Mouse (Mus musculus) small intestine, adult 2 months (tissue): Measurements from ENCODE around the gene Usp19. TPM values are rescaled to one million over a fixed set of nuclear protein-coding genes. Genes with fewer than 3 reads are reported as not detected.

Experiments used
- H3K27ac ChIP-seq: fragments of 200-500 bp; 2 replicates; pipeline ENCODE4 v1.5.1; 2012; ENCODE audit warnings: low read depth, low read length, control low read depth, inconsistent platforms; ENCODE audit not compliant: insufficient read depth
- H3K27me3 ChIP-seq: fragments of 200-500 bp; 2 replicates; pipeline ENCODE4 v1.6.1; 2012; ENCODE audit warnings: mild to moderate bottlenecking, moderate library complexity, low read length, inconsistent platforms; ENCODE audit not compliant: control insufficient read depth, insufficient read depth
- H3K36me3 ChIP-seq: fragments of 200-500 bp; 2 replicates; pipeline ENCODE4 v1.6.1; 2012; ENCODE audit warnings: mild to moderate bottlenecking, low read length, control low read depth, inconsistent platforms; ENCODE audit not compliant: control insufficient read depth, insufficient read depth
- H3K4me1 ChIP-seq: fragments of 200-500 bp; 2 replicates; pipeline ENCODE4 v1.6.1; 2012; ENCODE audit warnings: low read length, inconsistent platforms, mixed read lengths; ENCODE audit not compliant: control insufficient read depth, insufficient read depth, insufficient read length
- H3K4me3 ChIP-seq: fragments of 200-500 bp; 2 replicates; pipeline ENCODE4 v1.5.1; 2012; ENCODE audit warnings: low read depth, mild to moderate bottlenecking, control low read depth, inconsistent platforms, low read length, moderate library complexity
- CTCF ChIP-seq: fragments of 200-500 bp; IDR thresholded peaks from 2 replicates; pipeline ENCODE4 v1.5.1; 2012; ENCODE audit warnings: low read depth, mild to moderate bottlenecking, control low read depth, inconsistent platforms, low read length, moderate library complexity, mixed read lengths; ENCODE audit not compliant: insufficient replicate concordance, insufficient read length; ENCODE audit errors: extremely low read depth
- POLR2A ChIP-seq: fragments of 200-500 bp; IDR thresholded peaks from 2 replicates; pipeline ENCODE4 v1.6.1; 2012; ENCODE audit warnings: low read depth, mild to moderate bottlenecking, control low read depth, inconsistent platforms, low read length, moderate library complexity
- WGBS: fragments of 180-500 bp; shearing (Covaris S2); methylation state at CpG from one replicate; pipeline ENCODE4 v1.1.7; 2018; 5-methylcytosine and 5-hydroxymethylcytosine counted together
- polyA plus RNA-seq: library from polyadenylated mRNA; depleted of rRNA; stranded (reverse); fragments of >200 nt; gene quantifications from 2 replicates; pipeline ENCODE4 v1.2.3, GENCODE M21; 2012; rRNA removed

The Usp19 gene
- polyA plus RNA-seq, result 48.5 and 84.5 TPM in 2 replicates

DNA sequence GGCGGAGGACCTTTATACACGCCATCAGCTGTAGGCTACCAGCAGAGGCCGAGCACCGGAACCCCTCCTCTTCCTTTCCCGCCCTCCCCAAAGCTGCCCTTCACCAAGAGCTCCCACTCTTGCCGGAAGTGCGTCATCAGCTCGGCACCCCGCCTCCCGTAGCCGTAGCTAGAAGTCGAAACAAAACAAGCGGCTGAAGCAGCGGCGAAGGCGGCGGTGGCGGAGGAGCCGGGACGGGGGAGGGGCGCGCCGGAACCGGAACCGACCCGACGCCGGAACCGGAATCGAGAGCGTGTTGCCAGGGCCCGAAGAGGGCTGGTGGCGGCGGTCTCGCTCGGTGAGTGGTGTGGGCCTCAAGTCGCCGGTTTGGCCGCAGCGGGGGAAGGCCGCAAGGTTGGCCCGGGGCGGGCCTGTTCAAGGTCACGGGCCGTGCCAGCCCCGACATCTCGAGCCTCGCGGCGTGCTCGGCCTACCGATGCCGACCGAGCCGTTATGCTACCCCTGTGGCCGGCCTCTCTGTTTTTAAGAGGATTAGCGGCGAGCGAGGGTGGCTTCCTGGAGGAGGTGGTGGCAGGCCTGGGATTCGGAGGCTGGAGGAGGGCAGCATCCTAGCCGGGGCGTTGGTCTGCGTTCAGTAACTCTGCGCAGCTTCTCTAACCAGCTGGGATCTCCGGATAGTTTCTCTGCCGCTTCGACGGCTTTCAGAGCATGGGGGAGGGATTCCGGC is at the start of gene Usp19:
Gene Usp19, plus strand, starts transcription at position 44 of the 727 bp plus-strand sequence.
- H3K4me1 ChIP-seq, result peaks cover 13% of the 10 kb centered on the region
- H3K27me3 ChIP-seq, result no peaks in the 10 kb centered on the region
- peaks cover 29% of the 10 kb centered on the region for H3K36me3 ChIP-seq
- H3K4me3 ChIP-seq, result peak within 1 kb of the TSS; percentile 94
- under 1% methylated on average over 69 of the region's 69 CpGs for WGBS
- H3K27ac ChIP-seq, result peak within 1 kb of the TSS; percentile 84
- TF ChIP-seq CTCF, result no peak
- TF ChIP-seq POLR2A, result peak; percentile 51; the same call in 1 of the 2 replicates

DNA sequence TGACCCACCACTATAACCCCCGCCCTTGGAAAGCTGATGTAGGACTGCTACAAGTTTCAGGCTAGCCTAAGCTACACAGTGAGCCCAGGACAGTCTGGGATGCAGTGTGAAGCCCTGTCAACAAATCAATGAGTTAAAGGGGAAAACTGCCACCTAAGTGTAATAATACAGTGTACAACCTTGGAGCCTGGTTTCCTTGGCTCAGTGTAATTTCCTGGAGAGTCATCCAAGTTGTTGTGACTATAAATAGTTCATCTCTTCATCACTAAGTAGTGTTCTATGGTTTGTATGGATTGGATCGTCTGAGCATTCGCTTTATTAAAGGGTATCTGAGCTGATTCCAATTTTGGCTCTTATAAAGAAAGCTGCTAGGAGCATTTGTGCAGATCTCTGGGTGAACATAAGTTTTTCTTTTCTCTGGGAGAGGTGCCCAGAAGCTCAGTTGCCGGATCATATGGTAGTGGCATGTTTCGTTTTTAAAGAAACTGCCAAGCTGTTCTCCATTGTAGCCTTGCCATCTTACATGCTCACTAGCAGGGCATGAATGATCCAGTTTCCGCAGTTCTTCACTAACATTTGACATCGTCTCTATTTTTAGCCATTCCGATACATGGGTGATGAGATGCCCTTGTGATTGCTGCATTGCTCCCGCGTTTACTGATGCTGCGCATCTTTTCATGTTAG is 49.0 kb upstream of the Usp19 start:
- H3K36me3 ChIP-seq, result no peaks in the 10 kb centered on the region
- 80% methylated on average over 11 of the region's 11 CpGs for WGBS
- peaks cover 2% of the 10 kb centered on the region; the same call in 1 of the 2 replicates for H3K4me1 ChIP-seq
- TF ChIP-seq POLR2A (no peak), CTCF (no peak)
- no peak overlapping the region for H3K27ac ChIP-seq
- H3K27me3 ChIP-seq, result no peaks in the 10 kb centered on the region
- no peak overlapping the region for H3K4me3 ChIP-seq

DNA sequence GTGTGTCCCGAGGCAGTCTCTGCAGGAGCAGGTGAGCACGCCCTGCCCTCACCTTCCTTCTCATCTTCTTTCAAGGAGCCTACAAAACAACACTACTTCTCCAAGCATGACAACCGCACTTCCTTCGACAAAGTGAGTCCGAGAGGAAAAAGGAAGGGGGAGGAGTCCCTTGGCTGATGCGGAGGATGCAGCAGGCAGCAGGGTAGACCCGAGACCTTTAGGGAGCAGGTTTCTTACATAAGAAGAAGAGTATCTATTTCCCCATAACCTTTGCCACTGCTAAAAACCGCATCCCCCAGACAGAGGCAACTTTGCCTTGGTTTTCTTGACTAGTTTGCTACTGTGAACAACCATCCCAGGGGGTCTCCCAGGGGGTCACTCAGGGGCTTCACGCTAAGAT is 45.3 kb upstream of the Usp19 start:
- Histone ChIP-seq H3K36me3 (no peaks in the 10 kb centered on the region), H3K27me3 (no peaks in the 10 kb centered on the region), H3K27ac (no peak overlapping the region), H3K4me1 (peaks cover 2% of the 10 kb centered on the region; the same call in 1 of the 2 replicates), H3K4me3 (no peak overlapping the region)
- WGBS, result 57% methylated on average over 9 of the region's 9 CpGs
- TF ChIP-seq POLR2A (no peak), CTCF (no peak)

DNA sequence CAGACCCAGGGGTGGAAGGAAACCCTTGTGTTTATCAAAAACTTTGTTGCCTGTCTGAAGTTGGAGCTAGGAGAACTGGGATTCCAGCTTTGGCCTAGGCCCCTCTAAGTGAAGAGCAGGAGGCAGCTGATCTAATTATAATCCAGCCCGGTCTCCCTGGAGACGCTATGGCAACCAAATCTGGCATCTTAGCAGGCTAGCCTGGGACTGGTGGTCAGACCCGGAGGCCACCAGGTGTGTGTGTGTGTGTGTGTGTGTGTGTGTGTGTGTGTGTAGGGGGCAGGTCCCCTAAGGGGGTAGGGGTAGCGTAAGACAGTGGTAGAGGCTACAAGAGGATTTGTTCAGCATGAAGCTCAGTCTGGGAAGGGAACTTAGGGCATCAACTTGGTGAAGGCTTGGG is 40.5 kb upstream of the Usp19 start:
- Histone ChIP-seq H3K4me3 (no peak overlapping the region), H3K4me1 (peaks cover 18% of the 10 kb centered on the region), H3K27ac (no peak overlapping the region), H3K27me3 (no peaks in the 10 kb centered on the region), H3K36me3 (no peaks in the 10 kb centered on the region)
- TF ChIP-seq POLR2A (no peak), CTCF (no peak)
- 76% methylated on average over 4 of the region's 4 CpGs for WGBS

DNA sequence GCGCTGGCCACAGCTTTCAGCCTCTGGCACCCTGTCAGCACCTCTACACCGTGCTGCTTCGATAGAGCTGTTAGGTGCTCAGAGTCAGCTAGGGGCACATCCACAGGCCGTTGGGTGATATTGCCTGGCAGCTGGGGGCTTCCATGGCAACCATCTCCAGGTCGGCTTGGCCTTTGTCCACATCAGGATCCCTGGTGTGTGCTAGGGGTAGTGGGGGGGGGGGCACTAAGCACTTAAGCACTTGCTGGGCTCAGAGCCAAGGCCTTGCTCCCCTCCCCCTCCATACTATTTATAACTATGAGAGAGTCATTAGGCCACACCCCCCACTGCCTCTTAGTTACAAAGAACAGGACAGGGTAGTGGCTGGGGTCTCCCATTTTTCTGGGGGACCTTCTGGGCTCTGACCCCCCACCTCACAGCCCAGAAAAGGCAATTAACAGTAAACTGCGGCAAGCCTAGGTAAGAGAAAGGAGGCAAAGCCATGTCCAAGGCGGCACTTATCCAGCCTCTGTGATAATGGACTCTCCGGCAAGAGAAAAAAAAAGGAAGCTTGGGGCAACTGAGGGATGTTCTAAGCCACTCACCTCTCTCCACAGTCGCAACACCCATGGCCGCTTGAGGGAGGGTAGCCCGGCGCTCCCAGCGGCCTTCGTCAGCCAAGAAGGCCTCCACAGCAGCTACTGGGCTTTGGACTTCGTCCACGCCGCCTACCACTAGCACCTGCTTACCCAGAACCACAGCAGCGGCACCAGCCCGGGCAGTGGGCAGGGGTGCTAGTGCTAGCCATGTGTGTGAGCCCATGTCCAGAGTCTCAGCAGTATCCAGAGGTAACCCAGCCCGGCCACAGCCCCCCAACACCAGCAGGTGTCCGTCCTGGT is 39.9 kb upstream of the Usp19 start:
- TF ChIP-seq POLR2A (no peak), CTCF (no peak)
- no peaks in the 10 kb centered on the region for H3K36me3 ChIP-seq
- H3K4me3 ChIP-seq, result no peak overlapping the region
- no peaks in the 10 kb centered on the region for H3K27me3 ChIP-seq
- H3K27ac ChIP-seq, result no peak overlapping the region
- 36% methylated on average over 21 of the region's 21 CpGs for WGBS
- peaks cover 18% of the 10 kb centered on the region for H3K4me1 ChIP-seq

DNA sequence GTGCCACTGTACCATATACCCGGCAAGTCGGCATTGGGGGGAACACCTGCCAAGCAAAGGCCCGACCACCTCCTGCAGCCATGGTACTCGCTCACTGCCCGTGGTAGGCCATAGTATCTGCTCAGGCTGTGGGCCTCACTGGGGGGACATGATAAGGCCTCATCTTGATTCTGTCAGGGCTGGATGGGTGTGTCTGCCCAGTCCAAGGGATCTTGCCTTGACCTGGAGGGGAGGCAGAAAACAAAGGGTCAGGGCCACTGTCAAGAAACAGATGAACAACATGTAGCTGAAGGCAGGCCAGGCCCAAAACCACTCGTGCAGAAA is 39.3 kb upstream of the Usp19 start:
- Histone ChIP-seq H3K4me1 (peaks cover 16% of the 10 kb centered on the region), H3K4me3 (no peak overlapping the region), H3K27ac (no peak overlapping the region), H3K36me3 (no peaks in the 10 kb centered on the region), H3K27me3 (no peaks in the 10 kb centered on the region)
- TF ChIP-seq POLR2A (no peak), CTCF (no peak)
- 62% methylated on average over 6 of the region's 6 CpGs for WGBS
